Mouse (Mus musculus) heart, postnatal 0 days (tissue): ENCODE data around the gene Stard8. TPM values are rescaled to one million over a fixed set of nuclear protein-coding genes. Genes with fewer than 3 reads are reported as not detected.

ENCODE experiments used
- ATAC-seq: fragments of 200-750 bp; cut with Nextera tagmentation; 2 replicates; pipeline ENCODE4 v1.8.0; 2017; ENCODE audit warnings: low read depth, moderate number of reproducible peaks, moderate library complexity; ENCODE audit not compliant: insufficient read depth
- DNase-seq: peaks from one replicate; pipeline ENCODE4 v3.0.0-alpha.2; 2016; ENCODE audit warnings: low spot score
- H3K27ac ChIP-seq: fragments of 300-500 bp; sonication (generic); 2 replicates; pipeline ENCODE4 v1.5.1; 2014; ENCODE audit warnings: low read depth, mild to moderate bottlenecking
- H3K27me3 ChIP-seq: fragments of 300-500 bp; sonication (generic); 2 replicates; pipeline ENCODE4 v1.6.1; 2014; ENCODE audit warnings: low read length, mixed read lengths; ENCODE audit not compliant: control insufficient read depth, insufficient read depth
- H3K36me3 ChIP-seq: fragments of 300-500 bp; sonication (generic); replicated peaks from 2 replicates; pipeline ENCODE4 v1.6.1; 2014; ENCODE audit warnings: low read length, mixed read lengths; ENCODE audit not compliant: control insufficient read depth, insufficient read depth
- H3K4me1 ChIP-seq: fragments of 300-500 bp; sonication (generic); 2 replicates; pipeline ENCODE4 v1.6.1; 2014; ENCODE audit warnings: antibody characterized with exemption; ENCODE audit not compliant: control insufficient read depth, insufficient read depth
- H3K4me2 ChIP-seq: fragments of 300-500 bp; sonication (generic); 2 replicates; pipeline ENCODE4 v1.6.1; 2014; ENCODE audit warnings: low read depth, mild to moderate bottlenecking, low read length, moderate library complexity
- H3K4me3 ChIP-seq: fragments of 300-500 bp; sonication (generic); 2 replicates; pipeline ENCODE4 v1.5.1; 2014; ENCODE audit warnings: low read depth, low read length
- H3K9ac ChIP-seq: fragments of 300-500 bp; sonication (generic); replicated peaks from 2 replicates; pipeline ENCODE4 v1.6.1; 2014; ENCODE audit warnings: low read depth, low read length, mixed read lengths
- H3K9me3 ChIP-seq: fragments of 300-500 bp; sonication (generic); replicated peaks from 2 replicates; pipeline ENCODE4 v1.6.1; 2016; ENCODE audit warnings: low read length; ENCODE audit not compliant: control insufficient read depth
- CTCF ChIP-seq: IDR thresholded peaks from 2 replicates; pipeline ENCODE4 v1.5.1; 2016; ENCODE audit warnings: antibody characterized with exemption, control low read depth, low read depth
- EP300 ChIP-seq: IDR thresholded peaks from 2 replicates; pipeline ENCODE4 v1.6.1; 2016; ENCODE audit warnings: antibody characterized with exemption, low read depth
- WGBS: fragments of 180-500 bp; shearing (Covaris S2); extraction: QIAGEN DNeasy Blood & Tissue Kit; methylation state at CpG from one replicate; pipeline ENCODE4 v1.1.7; 2014; 5-methylcytosine and 5-hydroxymethylcytosine counted together
- polyA plus RNA-seq: library from polyadenylated mRNA; unstranded; fragments of >200 nt; fragmentation: Nextera tagmentation; extraction: Ambion mirVana; gene quantifications from 2 replicates; pipeline ENCODE4 v1.2.1, GENCODE M21; 2015
- total RNA-seq: library from RNA; depleted of rRNA; stranded (reverse); fragments of >200 nt; gene quantifications from 2 replicates; pipeline ENCODE4 v1.2.3, GENCODE M21; 2014; ENCODE audit warnings: low replicate concordance

Gene Stard8
- total and polyA plus RNA-seq, 2 experiments from 2014 or later, result 14.5 to 42.0 TPM

DNA sequence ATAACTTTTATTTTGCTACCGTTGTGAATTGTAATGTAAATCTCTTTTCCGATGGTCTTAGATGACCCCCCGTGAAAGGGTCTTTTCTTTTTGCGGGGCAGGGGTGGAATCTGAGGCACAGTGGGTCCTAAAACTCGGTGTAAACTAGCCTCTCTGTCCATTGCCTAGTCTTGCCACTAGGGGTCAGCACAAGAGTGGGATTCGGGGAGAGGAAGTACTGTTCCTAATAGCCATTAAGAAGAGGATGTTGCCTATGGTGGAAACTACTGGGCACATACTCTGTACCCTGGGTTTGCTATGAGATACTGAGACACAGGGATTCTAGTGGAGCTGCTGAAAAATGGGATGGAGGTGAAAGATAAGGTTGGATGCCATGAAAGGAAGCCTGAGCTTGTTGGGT lies 13.5 kb upstream of the Stard8 start:
- peak; percentile 59 for DNase-seq
- Histone ChIP-seq H3K4me3 (no peak overlapping the region), H3K27ac (no peak overlapping the region), H3K27me3 (no peaks in the 10 kb centered on the region), H3K4me2 (no peak overlapping the region), H3K9ac (no peak overlapping the region), H3K36me3 (no peaks in the 10 kb centered on the region), H3K9me3 (no peaks in the 10 kb centered on the region), H3K4me1 (no peaks in the 10 kb centered on the region)
- TF ChIP-seq CTCF (peak; percentile 84), EP300 (no peak)
- ATAC-seq, result no peak
- 24% methylated on average over 6 of the region's 6 CpGs for WGBS

DNA sequence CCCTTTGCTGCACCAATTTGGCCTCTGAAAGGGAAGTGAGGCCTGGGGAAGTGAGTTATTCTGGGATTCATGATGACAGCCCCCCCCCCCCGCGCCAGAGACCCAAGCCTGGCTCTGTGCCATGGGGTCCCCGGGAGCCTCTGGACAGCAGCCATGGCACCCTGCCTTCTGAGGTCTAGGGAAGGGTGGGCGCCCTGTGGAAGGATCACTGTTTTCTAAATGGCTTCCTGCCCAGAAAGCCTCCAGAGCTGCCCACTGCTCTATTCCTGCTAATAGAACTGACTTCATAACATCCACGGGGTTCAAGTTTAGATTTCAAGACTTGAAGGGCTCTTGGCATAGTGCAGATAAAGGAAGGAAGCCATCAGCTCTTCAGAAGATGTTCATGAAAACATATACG lies 983 bp upstream of the Stard8 start:
- no peak overlapping the region for H3K9ac ChIP-seq
- 35% methylated on average over 6 of the region's 6 CpGs for WGBS
- H3K4me3 ChIP-seq, result no peak overlapping the region
- TF ChIP-seq EP300 (no peak), CTCF (no peak)
- H3K4me2 ChIP-seq, result no peak overlapping the region
- no peaks in the 10 kb centered on the region for H3K9me3 ChIP-seq
- H3K27ac ChIP-seq, result no peak overlapping the region; the same call in 1 of the 2 replicates
- H3K36me3 ChIP-seq, result no peaks in the 10 kb centered on the region
- H3K4me1 ChIP-seq, result peaks cover 9% of the 10 kb centered on the region
- H3K27me3 ChIP-seq, result 0 out of 2 replicates have a peak, but pooled peaks cover 2% of the 10 kb centered on the region
- ATAC-seq, result no peak
- no peak for DNase-seq

DNA sequence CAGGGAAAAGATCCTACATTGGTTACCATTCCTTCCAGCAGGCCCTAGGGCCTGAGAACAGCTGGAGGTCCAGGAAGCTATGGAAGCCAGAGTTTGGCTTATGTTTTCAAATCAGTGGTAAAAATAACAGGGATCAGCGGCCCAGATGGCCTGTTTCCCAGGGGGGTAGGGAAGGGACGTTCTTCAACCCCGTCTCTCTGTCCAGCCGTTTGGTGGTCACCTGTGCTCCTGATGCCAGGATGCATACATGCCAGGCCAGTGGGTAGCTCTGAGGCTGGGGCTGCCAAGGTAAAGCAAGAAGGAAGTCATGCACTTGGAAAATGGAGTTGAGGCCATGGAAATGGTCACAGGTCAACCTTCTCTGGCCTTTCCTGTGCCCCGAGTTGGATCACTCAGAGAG lies 7.5 kb downstream of the Stard8 start:
- Histone ChIP-seq H3K27me3 (no peaks in the 10 kb centered on the region), H3K36me3 (no peaks in the 10 kb centered on the region), H3K4me1 (no peaks in the 10 kb centered on the region), H3K9ac (no peak overlapping the region), H3K4me3 (no peak overlapping the region), H3K9me3 (no peaks in the 10 kb centered on the region), H3K27ac (no peak overlapping the region), H3K4me2 (no peak overlapping the region)
- 68% methylated on average over 5 of the region's 5 CpGs for WGBS
- TF ChIP-seq CTCF, result no peak
- no peak for TF ChIP-seq EP300
- ATAC-seq, result no peak
- DNase-seq, result no peak

DNA sequence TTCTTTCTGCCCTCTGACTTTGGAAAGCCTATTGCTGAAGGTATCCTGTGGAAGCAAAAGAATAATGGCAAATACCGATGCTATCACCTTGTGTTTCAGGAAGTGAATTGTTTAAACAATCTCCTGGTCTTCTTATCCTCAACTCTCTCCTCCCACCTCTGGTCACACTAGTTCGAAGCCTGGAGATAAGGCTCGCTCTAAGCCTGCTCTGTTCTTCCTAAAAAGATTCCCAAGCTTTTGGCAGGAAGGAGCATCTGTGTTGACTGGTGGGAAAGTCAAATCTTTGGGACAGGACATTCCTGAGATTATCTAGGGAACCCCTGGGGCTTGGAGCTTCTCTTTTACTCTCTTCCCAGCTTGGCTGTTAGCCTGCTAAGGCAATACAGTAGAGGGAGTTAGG lies 8.2 kb downstream of the Stard8 start:
- no peaks in the 10 kb centered on the region for H3K4me1 ChIP-seq
- no peak for ATAC-seq
- 26% methylated on average over 3 of the region's 3 CpGs for WGBS
- no peak for TF ChIP-seq EP300
- TF ChIP-seq CTCF, result no peak
- no peak overlapping the region for H3K9ac ChIP-seq
- H3K4me3 ChIP-seq, result no peak overlapping the region
- no peak overlapping the region for H3K27ac ChIP-seq
- no peaks in the 10 kb centered on the region for H3K9me3 ChIP-seq
- H3K4me2 ChIP-seq, result no peak overlapping the region
- no peaks in the 10 kb centered on the region for H3K36me3 ChIP-seq
- DNase-seq, result no peak
- no peaks in the 10 kb centered on the region for H3K27me3 ChIP-seq

DNA sequence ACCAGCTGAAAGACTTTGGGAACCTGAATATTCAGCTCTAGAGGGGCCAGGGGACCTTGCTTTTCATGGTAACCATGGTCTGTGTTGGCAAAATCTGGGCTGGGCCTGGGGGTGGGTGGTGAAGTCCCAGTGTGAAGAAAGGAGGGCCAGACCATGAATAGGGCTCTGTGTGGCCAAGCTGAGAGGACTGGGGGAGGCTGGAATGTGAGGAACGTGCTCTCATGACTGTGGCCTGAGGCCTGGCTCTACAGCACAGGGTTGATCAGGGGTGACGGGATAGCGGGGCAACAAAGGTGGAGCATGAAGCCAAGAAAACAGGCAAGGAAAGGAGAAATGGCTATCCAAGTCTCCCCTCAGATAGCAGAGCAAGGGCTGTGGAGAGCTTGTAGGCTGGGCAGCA lies 9.4 kb downstream of the Stard8 start:
- peak; percentile 75 for ATAC-seq
- no peak overlapping the region for H3K4me2 ChIP-seq
- WGBS, result 32% methylated on average over 3 of the region's 3 CpGs
- no peak for DNase-seq
- no peaks in the 10 kb centered on the region for H3K9me3 ChIP-seq
- no peaks in the 10 kb centered on the region for H3K4me1 ChIP-seq
- TF ChIP-seq EP300, result no peak
- TF ChIP-seq CTCF, result no peak
- no peak overlapping the region for H3K4me3 ChIP-seq
- 0 out of 2 replicates have a peak overlapping the region, but pooled peaks have one; percentile 15 for H3K27ac ChIP-seq
- no peaks in the 10 kb centered on the region for H3K36me3 ChIP-seq
- H3K27me3 ChIP-seq, result no peaks in the 10 kb centered on the region
- H3K9ac ChIP-seq, result no peak overlapping the region

DNA sequence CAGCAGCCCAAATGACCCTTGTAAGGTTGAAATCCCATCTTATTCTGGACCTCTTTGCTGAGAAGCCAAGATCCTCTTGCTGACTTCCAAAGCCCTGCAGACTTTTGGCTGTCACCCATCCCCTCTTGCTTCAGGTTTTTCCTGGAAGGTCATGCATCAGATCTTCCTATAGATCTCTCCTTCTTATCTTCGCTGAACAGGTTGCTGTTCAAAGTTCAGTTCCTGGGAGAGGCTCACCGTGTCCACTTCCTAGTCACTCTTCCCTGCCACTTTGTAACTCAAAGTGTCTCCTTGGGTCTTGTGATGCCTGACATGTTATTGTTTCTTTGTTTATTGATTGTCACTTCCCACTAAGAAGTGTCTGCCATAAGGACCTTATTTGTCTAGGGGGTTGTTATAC lies 12.7 kb downstream of the Stard8 start:
- DNase-seq (no peak), ATAC-seq (no peak)
- H3K4me2 ChIP-seq, result no peak overlapping the region
- 61% methylated on average over 2 of the region's 2 CpGs for WGBS
- no peaks in the 10 kb centered on the region for H3K36me3 ChIP-seq
- H3K9ac ChIP-seq, result no peak overlapping the region
- no peaks in the 10 kb centered on the region for H3K9me3 ChIP-seq
- TF ChIP-seq CTCF (no peak), EP300 (no peak)
- H3K27ac ChIP-seq, result no peak overlapping the region
- H3K4me3 ChIP-seq, result no peak overlapping the region
- no peaks in the 10 kb centered on the region for H3K4me1 ChIP-seq
- no peaks in the 10 kb centered on the region; the same call in 1 of the 2 replicates for H3K27me3 ChIP-seq
